Mouse (Mus musculus) urinary bladder, postnatal 4 days (tissue): ENCODE results near the gene Guca2b.

Experiments
- DNase-seq, 2 experiments: peaks; one replicate each; pipeline ENCODE4 v3.0.0; 2021 to 2022; ENCODE audit warnings: low spot score in 2 of 2

The Guca2b gene

DNA sequence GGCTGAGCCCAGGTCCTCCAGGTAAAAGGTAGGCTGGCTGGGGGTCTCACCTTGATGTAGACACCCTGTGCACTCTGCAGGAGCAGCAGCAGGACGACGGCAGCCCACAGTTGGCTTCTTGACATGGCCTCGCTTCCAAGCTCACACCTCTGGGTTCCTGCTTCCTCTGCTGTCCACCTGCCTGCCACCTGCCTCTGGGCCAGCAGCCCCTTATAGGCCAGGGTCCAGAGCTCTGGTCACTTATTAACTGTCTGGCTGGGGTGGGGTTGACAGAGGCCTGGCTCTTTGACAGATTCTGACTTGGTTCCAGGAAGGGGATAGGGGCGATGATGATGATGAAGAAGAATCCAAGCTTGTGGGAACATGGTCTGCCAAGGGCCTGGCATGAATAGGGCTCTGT is at the start of gene Guca2b:
TSS of gene Guca2b (minus strand) at position 224 of the 400 bp plus-strand sequence.
- no peak for DNase-seq

DNA sequence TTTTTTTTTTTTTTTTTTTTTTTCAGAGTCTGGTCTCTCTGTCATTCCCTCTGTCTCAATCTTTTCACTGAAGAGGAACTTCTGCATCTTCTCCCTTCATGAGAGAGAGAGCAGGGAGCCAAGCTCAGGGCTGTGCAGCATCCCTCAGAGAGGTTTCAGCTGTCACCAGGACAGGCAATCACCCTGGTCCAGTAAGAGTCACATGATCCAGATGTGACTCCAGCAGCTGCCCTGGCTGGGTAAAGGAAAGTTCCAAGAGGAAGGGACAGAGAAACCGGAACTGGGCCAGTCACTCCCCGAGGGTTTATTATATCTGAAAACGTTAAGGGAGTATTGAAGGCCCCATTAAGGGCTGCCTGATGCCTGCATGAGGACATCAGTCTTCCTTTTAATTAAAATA is 49.0 kb upstream of the Guca2b start:
- DNase-seq = no peak

DNA sequence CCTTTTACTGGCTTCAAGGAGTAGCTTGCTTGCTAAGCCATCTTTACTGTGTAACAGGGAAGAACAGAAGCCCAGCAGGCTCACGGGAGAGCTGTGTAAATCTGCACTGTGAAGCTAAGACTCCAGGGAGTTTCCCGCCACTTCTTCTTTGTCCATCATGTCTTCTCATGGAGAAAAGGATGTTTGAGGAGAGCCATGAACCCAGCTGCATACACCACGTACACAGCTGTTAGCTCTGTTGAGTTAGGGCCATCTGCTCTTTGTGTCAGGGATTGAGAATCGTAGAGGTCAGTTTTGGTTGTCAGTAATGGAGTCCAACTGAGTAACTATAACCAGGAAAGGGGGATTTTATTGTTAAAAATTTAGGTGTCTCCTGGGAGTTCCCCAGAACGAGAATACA is 48.6 kb upstream of the Guca2b start:
- no peak for DNase-seq

DNA sequence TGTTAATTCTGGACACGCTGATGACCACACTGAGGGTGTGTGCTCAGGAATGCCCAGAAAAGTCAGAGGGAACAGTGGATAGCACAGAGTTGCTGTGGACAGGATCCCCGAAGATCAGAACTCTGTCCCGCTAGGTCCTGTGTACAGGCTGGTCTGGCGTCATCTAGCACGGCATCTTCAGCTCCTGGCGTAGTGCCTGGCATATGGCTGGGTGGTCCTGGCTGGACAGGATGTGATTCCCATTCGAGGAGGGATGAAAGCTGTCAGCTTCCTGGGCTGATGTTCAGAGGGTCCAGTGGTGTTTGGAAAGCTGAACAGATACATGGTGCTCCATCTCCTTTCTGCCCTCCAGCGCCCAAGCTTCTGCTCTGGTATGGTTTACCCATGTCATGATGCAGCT is 45.2 kb upstream of the Guca2b start:
- DNase-seq = no peak

DNA sequence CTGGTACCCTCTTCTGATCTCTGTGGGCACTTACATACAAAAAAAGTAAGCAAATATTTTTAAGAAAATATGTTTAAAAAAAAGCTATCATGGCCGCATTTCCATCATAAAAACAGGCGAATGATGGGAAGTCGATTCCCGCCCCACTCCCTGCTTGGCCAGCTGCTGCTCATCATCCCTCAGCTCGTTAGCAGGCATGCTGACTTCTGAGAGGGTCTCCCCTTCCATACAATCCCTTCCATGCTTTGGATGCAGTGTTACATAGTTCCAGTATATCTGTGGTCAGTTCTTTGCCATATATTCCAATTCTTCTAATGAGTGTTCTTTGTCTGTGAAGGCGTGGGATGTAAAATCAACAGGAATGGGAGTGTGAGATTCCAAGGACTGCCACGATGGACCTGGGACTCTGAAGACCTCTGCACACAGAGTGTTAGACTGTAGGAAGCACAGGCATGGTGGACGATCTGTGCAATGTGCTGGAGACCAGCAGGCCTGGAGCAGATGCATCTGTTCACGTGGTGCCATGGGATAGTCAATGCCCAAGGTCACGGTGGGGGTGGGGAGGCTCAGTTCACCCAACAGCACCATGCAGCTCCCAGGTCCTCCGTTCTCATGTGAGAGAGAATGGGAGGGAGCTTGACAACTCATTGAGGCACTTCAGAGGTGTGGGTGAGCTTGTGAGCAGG is 42.7 kb upstream of the Guca2b start:
- no peak for DNase-seq

DNA sequence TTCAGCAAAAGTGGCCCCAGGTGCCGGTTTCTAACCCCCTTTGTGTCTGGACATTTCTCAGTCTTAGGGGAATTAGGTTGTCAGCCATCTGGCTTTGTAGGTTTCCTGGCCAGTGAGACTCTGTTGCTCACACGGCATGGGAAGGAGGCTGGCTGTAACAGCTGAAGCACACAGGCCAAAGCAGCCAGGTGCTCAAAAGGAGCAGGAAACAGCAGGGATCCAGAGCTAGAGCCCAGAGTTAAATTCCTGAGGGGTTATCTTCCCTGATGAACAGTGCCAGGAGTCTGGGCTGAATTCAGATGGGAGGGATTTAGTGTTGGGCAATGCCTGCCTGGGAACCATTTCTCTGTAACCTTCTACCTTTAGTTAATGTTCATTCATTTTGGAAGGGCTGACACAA is 39.6 kb upstream of the Guca2b start:
- no peak for DNase-seq

DNA sequence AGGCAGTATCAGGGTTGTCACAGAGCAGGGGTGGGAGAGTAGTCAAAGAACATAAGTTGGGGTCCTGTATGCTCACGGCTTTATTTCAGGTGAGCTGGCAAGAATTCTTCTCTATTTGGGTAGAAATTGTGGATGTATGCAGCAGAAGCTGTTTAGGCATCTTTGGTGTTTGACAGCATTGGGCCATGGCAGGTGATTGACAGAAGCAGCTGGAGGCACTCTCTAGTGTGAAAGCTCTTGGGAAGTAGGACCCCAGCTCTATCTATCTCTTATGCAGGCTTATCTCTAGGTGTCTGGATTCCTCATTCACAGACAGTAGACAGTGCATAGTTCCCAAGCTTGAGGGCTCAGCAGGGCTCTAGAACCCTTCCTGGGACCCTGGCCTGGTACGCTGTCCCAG is 27.0 kb upstream of the Guca2b start:
- no peak for DNase-seq

DNA sequence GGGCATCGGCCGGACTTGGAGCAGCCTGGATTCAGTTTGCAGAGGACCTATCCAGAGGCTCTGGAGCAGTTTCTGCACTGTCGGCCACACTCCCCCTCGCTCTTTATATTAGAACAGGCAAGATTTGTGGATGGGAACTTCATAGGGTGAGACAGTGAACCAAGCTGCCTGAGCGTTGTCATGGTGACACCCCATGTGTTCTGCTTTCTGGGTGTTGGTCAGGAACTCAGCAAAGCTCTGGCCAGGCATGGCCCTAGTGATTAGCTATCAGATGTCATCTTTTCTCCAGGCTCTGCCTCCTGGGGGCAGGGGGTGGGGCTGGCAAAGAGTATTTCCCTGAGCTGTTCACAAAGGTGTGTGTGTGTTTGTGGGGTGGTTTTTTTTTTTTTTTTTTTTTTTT is 23.8 kb upstream of the Guca2b start:
- DNase-seq = no peak

DNA sequence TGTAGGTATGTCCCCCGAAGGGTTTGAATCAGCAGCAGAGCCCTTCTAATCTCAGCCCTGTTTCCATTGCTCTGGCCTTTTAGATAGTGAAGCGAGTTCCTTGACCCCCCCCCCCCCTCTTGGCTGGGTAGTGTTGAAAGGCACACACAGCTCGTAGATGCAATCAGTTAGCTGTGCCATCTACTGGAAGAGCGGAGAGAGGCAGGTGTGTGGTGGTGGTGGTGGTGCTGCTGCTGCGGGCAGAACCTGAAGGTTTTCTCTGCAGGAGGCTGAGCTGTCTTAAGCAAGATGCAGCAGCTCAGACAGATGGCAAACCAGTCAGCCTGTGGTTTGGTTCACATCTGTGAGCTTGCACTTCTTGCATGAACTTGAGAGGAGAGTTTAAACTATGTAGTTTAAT is 13.9 kb upstream of the Guca2b start:
- DNase-seq = no peak

DNA sequence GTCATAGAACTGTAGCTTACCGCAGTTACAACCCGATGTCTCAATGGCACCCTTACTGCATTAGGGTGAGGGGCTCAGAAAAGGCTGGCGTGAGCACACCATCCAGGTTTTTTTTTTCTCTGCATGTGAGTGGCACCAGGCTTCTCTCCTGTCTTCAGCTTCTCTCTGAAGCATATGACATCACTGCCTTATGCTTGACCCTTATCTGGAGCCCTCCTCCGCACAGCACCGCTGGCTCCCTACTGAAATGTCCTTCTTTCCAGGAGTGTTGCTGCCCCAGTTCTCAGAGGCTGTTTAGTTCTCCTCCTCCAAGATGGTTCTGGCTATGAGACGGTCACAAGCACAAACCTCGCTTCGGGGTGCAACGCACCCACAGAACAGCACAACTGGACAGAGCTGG is 12.4 kb upstream of the Guca2b start:
- DNase-seq = no peak

DNA sequence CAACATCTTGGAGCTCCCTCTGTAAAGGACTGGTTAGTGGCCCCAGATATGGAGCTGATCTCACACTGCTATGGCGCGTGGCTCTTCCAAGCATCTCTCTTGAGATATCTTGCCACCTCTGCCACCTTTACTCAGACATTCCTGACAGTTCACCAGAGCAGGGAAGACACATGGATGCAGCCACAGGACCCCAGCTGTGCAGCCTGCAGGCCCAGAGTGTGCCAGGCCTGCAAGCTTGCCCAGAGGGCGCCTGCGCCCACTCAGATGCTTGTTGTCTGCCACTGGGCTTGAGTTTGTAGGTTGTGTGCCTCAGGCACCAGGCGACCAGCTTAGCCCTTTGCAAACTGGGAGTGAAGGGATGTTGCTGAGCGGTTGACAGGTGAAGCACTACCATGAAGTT is 12.0 kb upstream of the Guca2b start:
- no peak for DNase-seq

DNA sequence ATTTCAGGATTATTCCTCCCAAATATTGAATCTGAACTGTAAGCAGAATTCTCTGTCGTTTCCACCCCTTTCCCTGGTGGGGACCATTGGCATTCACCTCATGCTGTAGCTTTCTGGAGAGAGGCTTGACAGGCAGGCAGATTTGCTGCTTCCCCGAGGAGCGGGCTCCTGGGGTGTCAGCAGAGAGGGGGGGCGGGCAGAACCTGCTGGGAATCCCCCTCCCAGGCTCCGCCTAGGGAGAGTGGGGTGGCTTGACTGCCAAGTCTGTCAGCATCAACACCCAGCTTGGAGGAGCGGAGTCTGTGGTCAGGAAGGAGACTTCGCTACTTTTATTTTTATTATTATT is 11.4 kb upstream of the Guca2b start:
- DNase-seq = no peak

DNA sequence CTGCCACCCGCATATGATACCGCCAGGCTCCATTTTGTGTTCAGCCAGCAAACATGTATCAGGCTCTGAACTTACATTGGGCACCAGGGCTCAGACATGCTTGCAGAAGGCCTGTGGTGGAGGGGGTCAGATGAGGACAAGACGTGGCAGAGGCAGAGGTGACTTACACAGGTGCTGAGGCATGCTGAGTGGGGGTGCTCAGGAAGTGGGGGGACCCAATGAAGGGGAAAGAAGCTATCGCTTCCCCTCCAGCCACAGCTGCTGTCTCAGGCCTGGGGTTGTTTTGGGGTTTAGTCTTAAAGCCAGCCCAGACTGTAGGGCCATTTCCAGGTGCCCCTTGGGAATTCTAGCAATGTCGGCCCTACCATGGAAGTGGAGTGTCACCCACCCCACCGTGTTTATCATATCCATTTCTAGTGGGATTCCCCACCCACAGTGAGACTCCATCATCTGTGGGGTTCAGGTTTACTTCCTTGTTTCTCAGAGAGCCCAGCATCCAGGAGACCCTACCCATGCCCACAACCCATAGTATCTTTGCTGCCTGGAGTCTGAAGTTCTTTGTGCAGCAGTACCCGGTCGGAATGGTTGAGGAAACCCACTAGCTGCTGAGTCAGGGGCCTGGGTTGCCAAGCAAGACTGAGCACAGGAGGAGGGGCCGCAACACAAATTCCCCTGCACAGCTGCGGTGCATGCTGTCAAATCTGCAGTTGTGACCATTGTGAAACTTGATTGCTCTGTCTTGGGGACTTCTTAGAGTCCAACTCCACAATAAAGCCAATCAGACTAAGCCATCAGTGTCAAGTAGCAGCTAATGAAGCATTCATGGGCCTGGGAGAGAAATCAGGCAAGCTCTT is 10.8 kb upstream of the Guca2b start:
- DNase-seq = no peak

DNA sequence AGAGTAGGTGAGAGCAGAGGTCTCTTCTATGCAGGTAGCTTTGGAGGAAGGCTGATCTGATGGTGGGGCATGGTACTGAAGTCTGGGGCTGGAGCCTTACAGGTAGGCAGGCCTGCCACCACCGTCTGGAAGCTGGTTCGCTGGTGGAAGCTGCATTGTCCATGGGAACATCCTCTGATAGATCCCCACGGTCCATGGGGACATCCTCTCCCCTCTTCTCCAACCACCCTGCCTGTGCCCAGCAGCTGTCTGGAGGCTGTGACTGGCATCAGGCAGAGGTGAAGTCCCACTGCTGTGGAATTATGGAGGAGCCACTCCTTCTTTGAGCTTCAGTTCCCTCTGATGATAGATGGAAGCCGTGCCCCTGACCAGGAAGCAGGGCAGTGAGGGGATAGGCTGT is 9.8 kb upstream of the Guca2b start:
- no peak for DNase-seq

DNA sequence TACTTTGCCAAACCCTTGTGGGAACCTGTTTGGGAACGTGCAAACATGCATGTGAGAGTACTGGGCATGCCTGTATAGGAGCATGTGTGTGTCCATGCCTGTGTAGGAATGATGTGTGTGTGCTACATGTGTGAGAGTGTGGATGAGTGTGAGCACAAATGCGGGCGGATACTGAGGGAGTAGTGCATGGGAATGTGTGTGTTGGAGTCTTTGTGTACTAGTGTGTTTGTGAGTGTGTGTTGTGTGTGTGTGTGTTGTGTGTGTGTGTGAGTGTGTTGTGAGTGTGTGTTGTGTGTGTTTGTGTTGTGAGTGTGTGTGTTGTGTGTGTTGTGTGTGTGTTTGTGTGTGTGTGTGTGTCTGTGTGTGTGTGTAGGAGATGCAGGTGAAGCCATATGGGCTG is 9.4 kb upstream of the Guca2b start:
- no peak for DNase-seq

DNA sequence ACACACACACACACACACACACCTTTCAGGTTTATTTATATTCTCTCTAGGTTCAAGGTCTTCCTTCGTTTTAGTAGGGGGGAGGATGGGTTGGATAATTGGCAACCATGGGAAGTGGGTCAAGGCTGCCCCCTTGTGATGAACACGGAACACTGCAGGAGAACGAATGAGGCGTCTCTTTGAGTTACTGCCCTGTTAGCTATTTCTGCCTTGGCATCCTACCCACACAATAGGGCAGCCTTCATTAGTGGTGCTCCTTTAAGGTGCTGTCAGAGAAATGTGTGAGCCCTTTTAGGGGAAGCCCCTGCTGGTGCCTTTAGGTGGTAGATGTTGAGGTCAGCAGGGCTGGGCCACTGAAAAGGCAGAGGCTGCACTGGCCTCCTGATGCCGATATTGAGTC is 8.7 kb upstream of the Guca2b start:
- DNase-seq = no peak

DNA sequence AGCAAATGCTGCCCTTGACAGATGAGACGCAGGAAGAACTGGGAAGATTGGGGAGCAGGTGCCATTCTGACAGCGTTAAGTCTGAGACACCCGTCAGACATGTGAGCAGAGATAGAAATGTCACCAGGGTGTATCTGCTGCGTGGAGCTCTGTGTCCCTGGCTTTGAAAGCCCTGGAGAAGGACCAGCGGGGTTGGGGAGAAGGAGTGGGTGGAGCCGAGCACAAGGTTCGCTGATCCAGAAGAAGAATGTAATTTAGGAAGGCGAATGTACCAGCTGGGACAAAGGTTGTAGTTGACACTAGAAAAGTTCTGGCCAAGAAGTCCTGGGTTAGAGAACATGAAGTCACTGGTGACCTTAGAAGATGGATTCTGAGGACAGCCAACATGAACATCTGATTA is 7.4 kb upstream of the Guca2b start:
- no peak for DNase-seq

DNA sequence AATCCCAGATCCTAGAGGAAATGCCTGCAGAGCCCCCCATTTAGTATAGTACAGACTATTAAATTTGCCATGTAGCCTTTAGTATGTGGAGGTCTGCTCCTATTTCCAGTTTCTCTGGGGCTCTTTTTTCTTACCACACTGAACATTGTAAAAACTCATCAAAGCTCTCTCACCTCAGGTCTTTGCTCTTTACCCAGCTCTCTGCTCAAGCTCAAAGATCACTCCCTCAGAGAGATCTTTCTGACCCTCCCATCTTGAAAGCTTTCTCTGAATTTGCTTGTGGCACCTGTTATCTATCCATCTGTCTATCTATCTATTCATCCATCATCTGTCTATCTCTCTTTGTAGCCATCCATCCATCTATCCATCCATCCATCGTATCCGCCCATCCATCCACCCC is 6.4 kb upstream of the Guca2b start:
- no peak for DNase-seq

DNA sequence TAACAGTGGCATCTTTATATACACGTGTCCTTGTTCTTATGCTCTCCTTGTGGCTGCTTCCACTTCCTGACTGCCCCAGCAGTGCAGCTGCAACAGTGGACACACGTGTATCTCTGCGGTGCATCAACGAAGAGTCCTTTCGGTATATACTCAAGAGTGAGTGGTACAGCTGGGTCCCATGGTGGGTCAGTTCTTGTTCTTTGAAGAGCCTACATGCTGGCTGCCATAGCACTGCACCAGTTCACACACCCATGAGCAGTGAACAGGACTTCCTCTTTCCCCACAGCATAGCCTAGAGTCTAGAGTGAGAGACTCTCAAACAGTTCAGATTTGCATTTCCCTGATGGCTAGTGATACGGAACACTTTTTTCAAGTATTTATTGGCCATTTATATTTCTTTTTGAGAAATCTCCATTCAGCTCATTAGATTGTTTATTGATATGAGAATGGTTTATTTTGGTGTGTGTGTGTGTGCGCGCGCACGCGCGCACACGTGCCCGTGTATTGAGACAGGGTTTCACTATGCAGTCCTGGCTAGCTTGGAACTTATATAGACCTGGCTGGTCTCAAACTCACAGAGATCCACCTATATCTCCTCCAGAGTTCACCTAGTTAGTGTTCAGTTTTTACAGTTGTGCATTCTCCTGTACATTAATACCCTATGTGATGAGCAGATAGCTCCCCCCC is 4.8 kb upstream of the Guca2b start:
- no peak for DNase-seq

DNA sequence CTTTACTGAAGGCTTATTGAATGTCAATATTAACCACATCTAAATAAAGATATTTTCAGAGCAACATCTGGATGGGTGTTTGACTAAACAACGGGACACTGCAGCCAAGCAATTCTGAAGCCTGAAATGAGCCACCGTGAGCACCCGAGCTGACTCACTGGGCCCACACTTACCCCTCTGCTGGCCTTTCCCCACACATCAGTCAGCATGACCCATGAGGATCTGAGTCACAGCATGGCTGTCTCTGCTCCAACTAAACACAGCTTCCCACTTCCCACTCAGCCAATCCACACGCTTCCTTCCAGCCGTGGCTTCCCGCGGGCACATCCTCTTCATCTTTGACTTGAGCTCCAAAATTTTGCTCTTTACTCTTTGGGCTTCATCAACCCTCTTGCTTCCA is 4.2 kb upstream of the Guca2b start:
- no peak for DNase-seq

DNA sequence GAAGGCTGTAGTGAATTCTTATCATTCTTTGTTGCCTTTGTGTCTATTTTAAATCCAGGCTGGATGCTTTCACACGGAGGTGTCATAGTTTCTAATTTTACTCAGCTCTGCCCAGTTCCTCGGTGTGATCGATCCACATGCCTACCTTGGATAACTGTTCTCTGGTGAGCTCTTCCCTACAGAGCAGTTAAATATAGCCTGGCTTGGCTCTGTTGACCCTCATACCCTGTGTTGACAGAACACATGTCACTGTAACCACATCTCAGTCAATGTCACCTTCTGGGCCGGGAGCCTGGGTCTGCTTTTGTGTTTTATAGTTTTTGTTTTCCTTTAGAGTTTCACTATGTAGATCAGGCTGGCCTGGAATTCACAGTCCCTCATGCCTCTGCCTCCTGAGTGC is 3.4 kb upstream of the Guca2b start:
- DNase-seq = no peak

DNA sequence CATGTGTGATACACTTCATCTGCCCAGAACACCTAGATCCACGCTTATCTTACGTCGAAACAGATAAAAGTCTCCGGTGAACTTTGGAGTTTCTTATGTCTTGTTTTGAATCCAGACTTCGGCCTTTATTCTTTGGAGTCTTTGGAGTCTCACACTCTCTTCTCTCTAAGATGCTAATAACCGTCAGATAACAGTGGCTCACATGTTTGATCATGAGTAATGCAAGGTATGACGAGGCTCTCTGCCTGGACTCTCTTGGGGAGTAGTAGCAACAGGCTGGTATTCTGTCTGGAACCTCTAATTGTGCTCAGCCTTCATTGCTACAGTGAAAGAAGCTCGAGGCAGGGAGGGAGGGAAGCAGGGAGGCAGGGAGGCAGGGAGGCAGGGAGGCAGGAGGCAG is 1.3 kb upstream of the Guca2b start:
- no peak for DNase-seq

DNA sequence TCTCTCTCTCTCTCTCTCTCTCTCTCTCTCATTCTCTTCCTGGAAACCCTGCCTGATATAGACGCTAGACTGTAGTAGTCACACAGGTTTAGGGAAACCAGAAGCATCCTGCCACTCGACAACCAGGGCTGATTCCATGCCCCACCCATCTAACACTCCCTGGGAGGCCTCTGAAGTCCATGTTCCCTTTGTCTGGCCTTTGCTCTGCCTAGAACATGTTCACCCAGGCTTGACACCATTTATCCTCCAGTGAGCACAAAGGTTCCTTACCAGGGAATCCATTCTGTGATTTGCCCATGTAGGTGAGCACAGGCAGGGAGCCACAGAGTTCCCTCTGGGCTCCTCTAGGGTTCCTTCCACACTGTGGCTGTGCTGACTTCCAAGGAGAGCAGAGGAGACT is 508 bp downstream of the Guca2b start:
- no peak for DNase-seq
